23 mouse cellular contexts compared by ENCODE assay signal in genomic region chr13:103302508-103302907, GRCm38 (mm10). TPM values are rescaled to one million over a fixed set of nuclear protein-coding genes. Genes with fewer than 3 reads are reported as not detected.
A peak's percentile ranks its signal among the peaks of the same experiment; 100 is the strongest.
DNase-seq lines count a peak whose midpoint lies in the region; ATAC-seq lines count a peak whose summit lies in the region.
"Had no signal": no experiment of that assay in that cellular context is flagged by ENCODE, and none has a peak within 500 bp of the region (broad histone marks: within the 10 kb centered on the region; RNA-seq: fewer than 3 reads in every experiment).

No protein-coding gene starts in this region.

- no peaks in the 10 kb centered on the region for H3K27me3 ChIP-seq in embryonic facial prominence, embryonic 11.5 days (ENCODE audit: control insufficient read depth, insufficient read depth, low read length)
- H3K27me3 ChIP-seq in embryonic facial prominence, embryonic 10.5 days (replicated peaks; ENCODE audit: low read depth, poor library complexity, severe bottlenecking): no peaks in the 10 kb centered on the region
- H3K27me3 ChIP-seq in limb, embryonic 11.5 days (ENCODE audit: control insufficient read depth, insufficient read depth, low read length): no peaks in the 10 kb centered on the region
- H3K27me3 ChIP-seq in limb, embryonic 10.5 days (ENCODE audit: low read depth, poor library complexity, severe bottlenecking): no peaks in the 10 kb centered on the region
- no peaks in the 10 kb centered on the region for H3K27me3 ChIP-seq in embryonic facial prominence, embryonic 15.5 days
- H3K27me3 ChIP-seq: forebrain, embryonic 13.5 days; heart, embryonic 15.5 days; hindbrain, embryonic 13.5 days; Patski had no signal

- WGBS in embryonic facial prominence, embryonic 11.5 days: 42% methylated on average over 6 of the region's 6 CpGs
- 44% methylated on average over 6 of the region's 6 CpGs for WGBS in embryonic facial prominence, embryonic 10.5 days
- 27% methylated on average over 6 of the region's 6 CpGs for WGBS in limb, embryonic 11.5 days
- 33% methylated on average over 6 of the region's 6 CpGs for WGBS in limb, embryonic 10.5 days
- WGBS in embryonic facial prominence, embryonic 15.5 days: 44% methylated on average over 6 of the region's 6 CpGs

- H3K4me3 ChIP-seq in embryonic facial prominence, embryonic 11.5 days (ENCODE audit: low read depth, low read length): no peak overlapping the region
- H3K4me3 ChIP-seq in embryonic facial prominence, embryonic 10.5 days: no peak overlapping the region
- no peak overlapping the region for H3K4me3 ChIP-seq in limb, embryonic 11.5 days (ENCODE audit: low read depth, low read length)
- H3K4me3 ChIP-seq in limb, embryonic 10.5 days: no peak overlapping the region
- H3K4me3 ChIP-seq in embryonic facial prominence, embryonic 15.5 days (replicated peaks): no peak overlapping the region
- H3K4me3 ChIP-seq: forebrain, embryonic 13.5 days; gastrocnemius, adult 2 months; heart, embryonic 10.5 days; heart, embryonic 15.5 days; hindbrain, embryonic 13.5 days had no signal

- no peak overlapping the region for H3K9ac ChIP-seq in embryonic facial prominence, embryonic 11.5 days (replicated peaks; ENCODE audit: low read length)
- no peak overlapping the region for H3K9ac ChIP-seq in limb, embryonic 11.5 days (ENCODE audit: low read length)
- no peak overlapping the region for H3K9ac ChIP-seq in embryonic facial prominence, embryonic 15.5 days
- H3K9ac ChIP-seq: forebrain, embryonic 13.5 days; forebrain, postnatal 0 days; heart, embryonic 15.5 days; hindbrain, embryonic 13.5 days had no signal

- peak; percentile 21 for DNase-seq in embryonic facial prominence, embryonic 11.5 days (ENCODE audit: low spot score)
- no peak for DNase-seq in embryonic facial prominence, embryonic 10.5 days (ENCODE audit: low spot score)
- DNase-seq in limb, embryonic 11.5 days (ENCODE audit: low spot score): peak; percentile 42
- no peak for DNase-seq in limb, embryonic 10.5 days (ENCODE audit: low spot score)
- DNase-seq in spleen, postnatal 10 days (ENCODE audit: low spot score in 2 of 2): no peak
- DNase-seq in layer of hippocampus, adult 9-11 months: no peak
- DNase-seq: adrenal gland, adult 2 months; adrenal gland, postnatal 25 days; cerebellum, adult 18-20 months; cerebellum, adult 9-11 months; cerebellum, postnatal 36 days; forebrain, postnatal 0 days; gastrocnemius, adult 2 months; gastrocnemius, postnatal 36 days; heart, adult 18-20 months; heart, postnatal 14 days had no signal

- no peak for ATAC-seq in embryonic facial prominence, embryonic 11.5 days (replicated peaks; ENCODE audit: insufficient number of reproducible peaks, low FRiP score, low TSS enrichment, low read depth)
- peak; percentile 47; the same call in 1 of the 2 replicates for ATAC-seq in limb, embryonic 11.5 days (ENCODE audit: insufficient number of reproducible peaks, low FRiP score, low TSS enrichment, low read depth)
- peak; percentile 67; the same call in 1 of the 2 replicates for ATAC-seq in embryonic facial prominence, embryonic 15.5 days (ENCODE audit: insufficient number of reproducible peaks, low FRiP score, low TSS enrichment, low read depth)
- ATAC-seq: forebrain, embryonic 13.5 days; forebrain, postnatal 0 days; hindbrain, postnatal 0 days; Patski had no signal

- H3K4me2 ChIP-seq in embryonic facial prominence, embryonic 11.5 days (ENCODE audit: low read depth, low read length): no peak overlapping the region
- no peak overlapping the region for H3K4me2 ChIP-seq in limb, embryonic 11.5 days (ENCODE audit: low read depth, severe bottlenecking)
- no peak overlapping the region for H3K4me2 ChIP-seq in embryonic facial prominence, embryonic 15.5 days (replicated peaks)
- H3K4me2 ChIP-seq: forebrain, embryonic 13.5 days; heart, embryonic 15.5 days; hindbrain, embryonic 13.5 days had no signal

- H3K36me3 ChIP-seq in embryonic facial prominence, embryonic 11.5 days (replicated peaks; ENCODE audit: control insufficient read depth, insufficient read depth, low read depth, low read length): no peaks in the 10 kb centered on the region
- H3K36me3 ChIP-seq in embryonic facial prominence, embryonic 10.5 days (replicated peaks): no peaks in the 10 kb centered on the region
- H3K36me3 ChIP-seq in limb, embryonic 11.5 days (ENCODE audit: control insufficient read depth, insufficient read depth, low read length): no peaks in the 10 kb centered on the region
- no peaks in the 10 kb centered on the region for H3K36me3 ChIP-seq in limb, embryonic 10.5 days
- H3K36me3 ChIP-seq in embryonic facial prominence, embryonic 15.5 days: no peaks in the 10 kb centered on the region
- H3K36me3 ChIP-seq: heart, embryonic 10.5 days; heart, embryonic 15.5 days; hindbrain, embryonic 13.5 days had no signal

- no peaks in the 10 kb centered on the region for H3K4me1 ChIP-seq in embryonic facial prominence, embryonic 11.5 days (ENCODE audit: control insufficient read depth, insufficient read depth, low read length)
- peaks cover 12% of the 10 kb centered on the region for H3K4me1 ChIP-seq in embryonic facial prominence, embryonic 10.5 days
- no peaks in the 10 kb centered on the region for H3K4me1 ChIP-seq in limb, embryonic 11.5 days (ENCODE audit: control insufficient read depth, insufficient read depth, low read length)
- H3K4me1 ChIP-seq in limb, embryonic 10.5 days: peaks cover 7% of the 10 kb centered on the region
- no peaks in the 10 kb centered on the region for H3K4me1 ChIP-seq in embryonic facial prominence, embryonic 15.5 days
- H3K4me1 ChIP-seq: forebrain, embryonic 13.5 days; heart, embryonic 15.5 days had no signal

- H3K27ac ChIP-seq in embryonic facial prominence, embryonic 11.5 days (replicated peaks; ENCODE audit: low read depth, low read length): no peak overlapping the region
- no peak overlapping the region for H3K27ac ChIP-seq in embryonic facial prominence, embryonic 10.5 days (replicated peaks)
- no peak overlapping the region for H3K27ac ChIP-seq in limb, embryonic 11.5 days (replicated peaks; ENCODE audit: low read depth, low read length)
- H3K27ac ChIP-seq in limb, embryonic 10.5 days: no peak overlapping the region
- H3K27ac ChIP-seq in embryonic facial prominence, embryonic 15.5 days (replicated peaks): no peak overlapping the region
- H3K27ac ChIP-seq: forebrain, embryonic 13.5 days; gastrocnemius, adult 2 months; heart, embryonic 10.5 days; heart, embryonic 15.5 days; hindbrain, embryonic 13.5 days; hindbrain, postnatal 0 days had no signal

- no peaks in the 10 kb centered on the region for H3K9me3 ChIP-seq in embryonic facial prominence, embryonic 11.5 days (replicated peaks; ENCODE audit: control insufficient read depth, low read length)
- no peaks in the 10 kb centered on the region for H3K9me3 ChIP-seq in embryonic facial prominence, embryonic 10.5 days
- H3K9me3 ChIP-seq in limb, embryonic 11.5 days (ENCODE audit: control insufficient read depth, low read length): no peaks in the 10 kb centered on the region
- no peaks in the 10 kb centered on the region for H3K9me3 ChIP-seq in limb, embryonic 10.5 days (replicated peaks)
- H3K9me3 ChIP-seq in embryonic facial prominence, embryonic 15.5 days (replicated peaks): no peaks in the 10 kb centered on the region
- H3K9me3 ChIP-seq: forebrain, embryonic 13.5 days; heart, embryonic 10.5 days; heart, embryonic 15.5 days; hindbrain, embryonic 13.5 days had no signal

RNA-seq across cellular contexts. Expression of gene Mast4, which starts 31.8 kb away (rescaled TPM):
- 17.1 and 21.5 TPM in 2 replicates for polyA plus RNA-seq in embryonic facial prominence, embryonic 11.5 days (2014; fragmentation: Nextera tagmentation; extraction: Ambion mirVana)
- 21.3 and 23.0 TPM in 2 replicates for polyA plus RNA-seq in embryonic facial prominence, embryonic 10.5 days (2016; fragmentation: Nextera tagmentation; extraction: Ambion mirVana)
- 18.9 and 21.1 TPM in 2 replicates for polyA plus RNA-seq in limb, embryonic 11.5 days (2014; fragmentation: Nextera tagmentation; extraction: Ambion mirVana)
- 16.8 and 21.5 TPM in 2 replicates for polyA plus RNA-seq in limb, embryonic 10.5 days (2016; fragmentation: Nextera tagmentation; extraction: Ambion mirVana)
- polyA plus RNA-seq in embryonic facial prominence, embryonic 15.5 days (2015; fragmentation: Nextera tagmentation; extraction: Ambion mirVana): 28.2 and 30.2 TPM in 2 replicates

Comparison
In these comparisons a context has a peak if more than half of its experiments do, and no peak if none do; other contexts are left out.
1. DNase-seq: peak in embryonic facial prominence, embryonic 11.5 days (single experiment) and limb, embryonic 11.5 days (single experiment); none in embryonic facial prominence, embryonic 10.5 days (single experiment), limb, embryonic 10.5 days (single experiment), spleen, postnatal 10 days (0 of 2) and layer of hippocampus, adult 9-11 months (single experiment).